Mouse (Mus musculus): ENCODE data around the gene Smco1. TPM values are rescaled to one million over a fixed set of nuclear protein-coding genes. Genes with fewer than 3 reads are reported as not detected.
"Not testable (repeated sequence)": the region's sequence is repeated elsewhere in the genome, so short reads cannot be mapped to it uniquely, and the experiment has no call there.

The Smco1 gene
- not detected in 2 replicates for total RNA-seq (2017)

DNA sequence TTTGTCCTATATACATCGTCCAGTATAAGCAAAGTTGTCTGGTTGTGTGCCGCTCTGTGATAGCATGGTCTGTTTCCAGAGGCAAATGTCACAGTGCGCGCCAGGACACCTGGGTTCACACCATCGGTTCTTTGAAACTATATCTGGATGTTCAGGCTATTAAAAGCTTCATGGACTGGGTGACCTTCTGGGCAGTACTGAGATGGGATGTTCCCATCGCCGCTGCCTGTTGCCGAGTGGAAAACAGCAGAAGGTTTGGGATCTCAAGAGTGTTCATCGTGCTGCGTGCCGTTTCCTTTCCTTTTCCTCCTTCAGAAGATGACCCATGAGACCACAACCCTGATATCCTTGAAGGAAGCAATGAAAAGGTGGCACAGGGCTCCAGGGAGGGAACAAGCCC, at the start of gene Smco1:
Smco1 (plus strand) TSS at position 178 of the 400 bp plus-strand sequence.
- no peak for ATAC-seq (ENCODE audit: extremely low read depth, insufficient number of reproducible peaks, low FRiP score, poor library complexity, severe bottlenecking)

DNA sequence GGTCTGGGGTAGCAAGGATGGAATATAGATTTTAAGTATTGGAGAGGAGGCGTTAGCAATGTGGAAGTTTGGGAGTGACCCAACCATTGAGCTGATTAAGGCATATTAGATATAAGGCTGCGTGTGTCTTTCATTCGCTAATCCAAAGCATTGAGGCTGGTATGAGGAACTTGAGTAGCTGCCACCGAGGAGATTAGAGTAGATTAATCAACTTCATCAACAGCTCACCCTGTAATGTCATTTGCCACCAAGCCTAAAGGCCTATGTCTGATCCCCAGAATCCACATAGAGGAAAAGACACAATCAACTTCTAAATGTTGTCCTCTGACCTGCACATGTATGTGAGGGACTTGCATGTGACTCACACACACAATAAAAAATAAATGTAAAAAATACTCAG, 49.5 kb upstream of the Smco1 start:
- ATAC-seq (ENCODE audit: extremely low read depth, insufficient number of reproducible peaks, low FRiP score, poor library complexity, severe bottlenecking) = no peak

DNA sequence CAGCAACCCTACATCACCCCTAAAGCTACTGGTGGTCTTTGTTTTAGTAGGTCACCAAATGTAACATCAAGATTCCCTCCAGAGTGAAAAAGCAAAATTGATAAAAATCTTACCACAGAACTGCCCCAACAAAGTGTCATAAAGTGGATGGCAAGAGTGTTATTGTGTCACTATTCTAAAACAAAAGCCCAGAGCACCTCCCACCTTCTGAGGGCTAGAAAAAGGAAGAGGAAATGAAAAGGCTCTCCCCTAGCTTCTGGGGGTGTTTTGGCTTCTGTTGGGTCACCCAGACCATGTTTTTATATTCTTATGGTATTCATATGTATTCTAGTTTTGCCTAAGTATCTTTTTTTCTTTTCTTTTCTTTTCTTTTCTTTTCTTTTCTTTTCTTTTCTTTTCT, 48.9 kb upstream of the Smco1 start:
- no peak for ATAC-seq (ENCODE audit: extremely low read depth, insufficient number of reproducible peaks, low FRiP score, poor library complexity, severe bottlenecking)

DNA sequence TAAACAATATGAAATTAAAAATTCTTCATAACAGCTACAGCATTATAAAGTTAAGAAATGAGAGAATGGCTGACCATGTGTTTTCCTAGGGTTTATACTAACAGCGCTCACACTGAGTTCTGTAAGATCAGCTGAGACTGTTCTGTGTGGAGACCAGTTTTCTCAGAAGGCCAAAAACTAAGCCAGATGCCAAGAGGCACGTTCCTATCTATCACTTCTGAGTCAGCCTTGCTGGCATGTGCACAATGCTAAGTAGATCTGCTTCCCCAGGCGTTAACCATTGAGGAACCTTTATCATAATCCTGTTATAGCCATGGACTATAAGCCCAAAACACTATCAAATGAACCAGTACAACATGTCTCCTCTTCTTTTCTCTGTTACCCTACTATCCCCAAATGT, 39.2 kb upstream of the Smco1 start:
- not testable (repeated sequence) for ATAC-seq (ENCODE audit: extremely low read depth, insufficient number of reproducible peaks, low FRiP score, poor library complexity, severe bottlenecking)

DNA sequence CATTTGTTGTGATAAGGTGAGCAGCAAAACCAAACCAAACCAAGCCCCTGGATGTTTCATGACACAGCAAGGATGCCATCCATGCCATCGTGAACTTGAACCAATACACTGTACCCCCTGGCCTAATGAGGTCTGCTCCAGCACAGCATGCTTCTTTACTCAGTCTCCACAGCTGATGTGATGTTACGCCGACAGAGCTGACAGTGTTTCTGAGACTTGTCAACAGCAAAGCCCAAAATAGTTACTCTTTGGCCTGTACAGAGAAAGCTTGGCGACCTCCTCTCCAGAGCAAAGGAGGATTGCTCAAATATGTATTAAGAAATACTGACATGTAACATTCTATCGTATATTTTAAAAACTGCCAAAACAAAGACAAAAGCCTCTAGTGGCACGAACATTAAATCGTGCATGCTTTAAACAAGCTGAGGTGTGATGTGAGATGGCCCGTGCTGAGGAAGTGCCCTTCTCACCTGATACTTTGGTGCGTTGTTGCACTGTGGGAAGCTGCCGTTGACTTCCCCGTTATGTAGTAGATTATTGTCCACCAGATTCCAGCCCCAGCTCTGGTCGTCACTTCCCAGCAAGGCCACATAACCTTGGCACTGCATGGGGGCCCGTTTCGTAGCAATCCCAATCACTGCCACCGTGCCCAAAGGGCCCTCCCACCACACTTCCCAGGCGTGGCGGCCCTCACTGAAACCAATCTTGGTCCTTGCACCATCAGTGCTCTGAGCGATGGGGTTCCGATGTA, 33.2 kb upstream of the Smco1 start:
- no peak for ATAC-seq (ENCODE audit: extremely low read depth, insufficient number of reproducible peaks, low FRiP score, poor library complexity, severe bottlenecking)

DNA sequence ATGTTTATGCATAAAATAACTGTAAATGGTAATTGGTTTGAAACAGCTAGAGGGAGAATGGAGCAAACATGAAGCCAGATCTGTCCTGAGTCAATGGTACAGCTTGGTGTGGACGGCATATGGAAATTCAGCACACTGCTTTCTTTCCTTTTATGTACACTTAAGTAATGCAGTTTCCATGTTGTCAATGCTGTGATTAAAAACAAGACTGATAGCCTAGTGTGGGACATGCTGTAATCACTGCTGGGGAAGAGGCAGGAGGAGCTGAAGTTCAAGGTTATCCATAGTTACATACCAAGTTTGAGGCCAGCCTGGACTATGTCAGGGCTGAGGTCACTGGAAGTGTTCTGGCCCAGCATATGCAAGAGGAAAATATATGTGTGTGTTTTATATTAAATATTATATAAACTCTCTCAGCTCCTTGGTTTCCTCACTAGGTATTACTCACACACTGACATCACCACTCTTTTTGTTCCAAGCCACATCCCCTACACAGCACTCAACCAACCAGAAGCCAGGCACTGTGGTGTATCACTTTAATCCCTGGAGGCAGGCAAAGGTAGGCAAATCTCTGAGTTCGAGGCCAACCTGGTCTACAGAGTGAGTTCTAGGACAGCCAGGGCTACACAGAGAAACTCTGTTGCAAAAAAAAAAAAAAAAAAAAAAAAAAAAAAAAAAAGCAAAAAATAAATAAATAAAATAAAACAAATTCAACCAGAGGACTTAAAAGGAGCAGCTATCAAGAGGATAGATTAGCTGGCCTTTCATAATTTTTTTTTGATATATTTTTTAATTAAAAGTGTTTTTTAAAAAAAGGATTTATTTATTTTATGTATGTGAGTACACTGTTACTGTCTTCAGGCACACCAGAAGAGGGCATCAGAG, 31.6 kb upstream of the Smco1 start:
- no peak for ATAC-seq (ENCODE audit: extremely low read depth, insufficient number of reproducible peaks, low FRiP score, poor library complexity, severe bottlenecking)

DNA sequence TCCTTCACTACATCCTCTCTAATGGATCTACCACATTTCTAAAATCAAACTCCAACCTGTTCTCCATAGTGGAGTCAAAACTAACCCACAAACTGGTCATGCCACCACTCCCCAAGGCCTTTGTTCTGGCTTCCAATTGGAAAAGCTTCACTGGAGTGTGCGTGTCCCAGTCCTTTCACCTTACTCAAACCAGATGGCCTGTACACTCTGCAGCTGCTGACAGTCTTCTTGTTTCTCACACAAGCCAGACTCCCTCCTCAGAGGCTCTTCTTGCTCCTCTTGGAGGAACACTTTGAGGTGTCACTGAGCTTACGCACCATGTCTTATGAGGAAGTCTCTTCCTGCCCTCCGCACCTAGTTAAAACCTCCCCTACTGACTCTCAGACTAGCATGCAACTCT, 27.4 kb upstream of the Smco1 start:
- no peak for ATAC-seq (ENCODE audit: extremely low read depth, insufficient number of reproducible peaks, low FRiP score, poor library complexity, severe bottlenecking)

DNA sequence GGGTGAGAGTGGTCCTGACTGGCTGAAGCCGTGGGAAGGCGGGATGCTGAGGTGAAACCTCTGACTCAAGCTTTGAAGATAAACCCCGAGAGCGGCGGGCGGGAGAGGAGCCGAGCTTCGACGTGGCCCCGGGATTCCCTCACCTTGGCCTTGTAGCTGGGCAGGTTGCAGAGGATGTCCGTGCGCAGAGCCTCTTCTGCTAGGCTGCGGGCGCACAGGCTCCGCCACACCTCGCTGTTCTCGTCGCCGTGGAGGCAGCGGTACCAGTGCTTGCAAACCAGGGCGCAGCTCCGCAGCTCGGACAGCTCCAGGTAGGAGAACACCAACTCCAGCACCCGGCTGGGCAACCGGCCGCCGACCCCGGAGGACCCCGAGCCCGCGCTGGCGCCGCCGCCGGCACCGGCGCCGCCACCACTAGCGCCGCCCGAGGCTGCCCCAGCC, 24.9 kb upstream of the Smco1 start:
- no peak; the same call in 1 of the 2 replicates for ATAC-seq (ENCODE audit: extremely low read depth, insufficient number of reproducible peaks, low FRiP score, poor library complexity, severe bottlenecking)

DNA sequence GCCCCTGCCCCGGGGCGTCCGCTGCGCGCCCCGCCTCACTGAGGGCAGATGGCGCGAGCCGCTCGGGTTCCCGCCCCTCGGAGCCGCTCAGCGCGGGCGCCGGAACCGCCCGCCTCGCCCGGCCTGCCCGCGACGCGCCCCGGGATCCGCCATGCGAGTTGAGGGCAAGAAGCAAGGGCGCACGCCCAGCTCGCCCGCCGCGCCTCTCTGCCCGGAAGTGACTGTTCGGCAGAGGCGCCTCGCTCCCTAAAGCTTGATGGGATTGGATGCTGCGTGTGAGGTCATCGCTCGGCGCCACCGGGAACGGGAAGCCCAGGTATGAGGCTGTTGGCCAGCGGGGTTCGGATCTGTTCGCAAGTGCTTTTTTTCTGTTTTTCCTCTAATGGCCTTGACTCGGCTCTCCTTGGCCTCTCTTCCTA, 24.3 kb upstream of the Smco1 start, which contains the start of the genes Fbxo45 and Wdr53:
Fbxo45 (minus strand) TSS at position 207 of the 419 bp plus-strand sequence.
Wdr53 (plus strand) TSS at position 276 of the 419 bp plus-strand sequence.
- peak; percentile 99 for ATAC-seq (ENCODE audit: extremely low read depth, insufficient number of reproducible peaks, low FRiP score, poor library complexity, severe bottlenecking)

DNA sequence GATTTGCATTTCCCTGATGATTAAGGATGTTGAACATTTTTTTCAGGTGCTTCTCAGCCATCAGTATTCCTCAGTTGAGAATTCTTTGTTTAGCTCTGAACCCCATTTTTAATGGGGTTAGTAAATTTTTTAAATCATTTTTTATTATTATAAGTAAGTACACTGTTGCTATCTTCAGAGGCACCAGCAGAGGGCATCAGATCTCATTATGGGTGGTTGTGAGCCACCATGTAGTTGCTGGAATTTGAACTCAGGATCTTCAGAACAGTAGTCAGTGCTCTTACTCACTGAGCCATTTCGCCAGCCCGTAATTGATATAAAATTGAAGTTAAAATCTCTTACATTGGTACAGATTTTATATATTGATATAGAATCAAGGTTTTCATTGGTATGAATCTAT, 7.0 kb upstream of the Smco1 start:
- not testable (repeated sequence) for ATAC-seq (ENCODE audit: extremely low read depth, insufficient number of reproducible peaks, low FRiP score, poor library complexity, severe bottlenecking)

DNA sequence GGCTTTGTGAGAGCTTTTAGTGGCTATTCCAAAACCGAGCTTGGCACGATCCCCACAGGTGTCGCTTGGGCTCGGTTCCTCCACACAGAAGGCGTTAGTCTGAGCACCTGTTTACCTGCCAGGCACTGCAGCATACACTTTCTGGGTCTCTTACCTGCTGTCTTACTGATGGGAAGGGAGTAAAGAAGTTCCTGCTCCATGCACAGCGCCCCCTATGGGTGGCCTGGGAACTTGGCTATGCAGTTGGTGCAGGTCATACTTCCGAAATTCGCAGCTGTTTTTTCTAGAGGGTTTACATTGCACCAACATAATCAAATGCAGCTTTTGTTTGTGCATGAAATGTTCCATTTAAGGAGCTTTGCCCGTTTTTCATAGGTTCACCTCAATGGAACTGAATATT, 2.1 kb downstream of the Smco1 start:
- ATAC-seq (ENCODE audit: extremely low read depth, insufficient number of reproducible peaks, low FRiP score, poor library complexity, severe bottlenecking) = no peak

DNA sequence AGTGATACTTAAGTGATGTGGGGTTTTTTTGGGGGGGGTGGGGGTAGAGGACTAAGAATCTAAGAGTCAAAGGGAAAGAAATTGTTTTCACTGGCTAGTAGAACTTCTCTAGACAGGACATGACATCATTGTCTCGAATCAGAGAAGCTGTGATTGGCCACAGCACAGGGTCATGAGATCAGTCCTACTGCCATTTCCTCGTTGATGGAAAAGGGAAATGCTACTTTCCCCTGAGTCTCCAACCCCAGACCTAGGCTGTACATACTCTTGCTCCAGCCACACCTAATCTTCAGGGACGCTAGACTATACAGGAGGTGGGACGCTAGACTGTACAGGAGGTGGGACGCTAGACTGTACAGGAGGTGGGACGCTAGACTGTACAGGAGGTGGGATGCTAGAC, 3.8 kb downstream of the Smco1 start:
- no peak for ATAC-seq (ENCODE audit: extremely low read depth, insufficient number of reproducible peaks, low FRiP score, poor library complexity, severe bottlenecking)

DNA sequence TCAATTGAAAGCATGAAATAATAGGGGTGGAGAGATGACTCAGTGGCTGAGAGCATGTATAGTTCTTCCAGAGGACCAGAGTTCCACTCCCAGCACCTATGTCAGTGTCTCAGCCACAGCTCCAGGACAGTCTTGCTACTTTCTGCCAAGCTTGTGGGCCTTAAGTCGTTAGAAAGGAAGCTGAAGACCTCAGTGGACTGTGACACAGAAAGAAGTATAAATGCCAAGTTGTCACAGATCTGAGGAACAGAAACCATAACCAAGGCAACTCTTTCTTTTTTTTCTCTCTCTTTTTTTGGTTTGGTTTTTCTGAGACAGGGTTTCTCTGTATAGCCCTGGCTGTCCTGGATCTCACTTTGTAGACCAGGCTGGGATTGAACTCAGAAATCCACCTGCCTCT, 4.6 kb downstream of the Smco1 start:
- ATAC-seq (ENCODE audit: extremely low read depth, insufficient number of reproducible peaks, low FRiP score, poor library complexity, severe bottlenecking) = no peak

DNA sequence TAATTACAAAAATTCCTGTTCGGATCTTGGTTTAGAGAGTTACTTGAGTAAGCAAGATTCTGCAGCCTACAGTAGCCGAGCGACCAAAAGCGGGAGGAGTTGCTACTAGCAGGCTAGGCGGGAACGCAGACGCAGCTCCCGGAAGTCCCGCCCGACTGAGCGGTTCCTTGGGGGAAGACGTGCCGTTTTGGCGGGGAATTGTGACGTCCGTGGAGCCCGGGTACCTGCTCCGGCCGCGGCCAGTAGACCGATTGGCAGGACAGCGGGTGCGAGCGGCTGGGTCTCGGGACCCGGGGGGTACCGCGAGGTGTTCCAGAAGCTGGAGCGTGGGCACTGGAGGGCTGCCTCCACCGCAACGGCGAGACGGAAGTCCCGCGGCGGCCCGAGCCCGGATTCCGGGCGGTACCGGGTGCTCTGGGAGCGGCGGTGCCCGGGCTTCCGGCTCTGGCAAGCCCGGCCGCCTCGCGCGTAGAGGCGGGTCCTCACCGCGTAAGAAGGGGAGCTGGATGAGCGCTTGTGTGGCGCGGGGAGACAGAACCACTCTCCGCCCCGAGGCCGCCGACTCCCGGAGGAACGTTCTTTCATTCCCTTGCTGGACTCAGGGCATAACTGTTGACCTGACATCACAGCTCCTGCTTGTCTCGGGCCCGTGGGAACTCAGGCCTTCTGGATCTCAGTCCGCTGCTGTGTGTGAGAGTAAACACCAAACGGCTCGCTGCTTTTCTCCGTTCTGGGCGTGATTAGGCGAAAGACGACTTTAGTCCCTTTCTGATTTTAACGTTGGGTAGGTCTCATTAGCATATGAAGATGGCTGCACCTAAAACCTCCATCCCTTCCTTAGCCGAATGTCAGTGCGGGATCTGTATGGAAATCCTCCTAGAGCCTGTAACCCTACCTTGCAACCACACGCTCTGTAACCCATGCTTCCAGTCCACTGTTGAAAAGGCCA, 6.3 kb downstream of the Smco1 start, which contains the start of gene Rnf168:
Rnf168 (plus strand) TSS at position 152 of the 949 bp plus-strand sequence.
- ATAC-seq (ENCODE audit: extremely low read depth, insufficient number of reproducible peaks, low FRiP score, poor library complexity, severe bottlenecking) = peak; percentile 66

DNA sequence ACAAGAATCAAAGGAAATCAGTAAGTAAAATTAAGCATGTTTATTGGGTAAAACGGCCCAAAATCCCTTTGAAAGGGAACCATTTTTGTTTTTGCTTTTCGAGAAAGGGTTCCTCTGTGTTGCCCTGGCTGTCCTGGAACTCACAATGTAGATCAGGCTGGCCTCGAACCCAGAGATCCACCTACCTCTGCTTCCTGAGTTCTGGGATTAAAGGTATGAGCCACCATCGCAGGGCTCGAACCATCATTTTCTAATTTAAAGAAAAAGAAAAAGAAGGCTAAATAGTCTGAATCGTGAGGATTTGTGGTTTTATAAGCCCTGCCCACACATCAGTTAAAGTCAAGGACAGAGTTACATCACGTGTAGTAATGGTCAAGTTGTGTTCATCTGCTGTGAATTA, 7.1 kb downstream of the Smco1 start:
- no peak for ATAC-seq (ENCODE audit: extremely low read depth, insufficient number of reproducible peaks, low FRiP score, poor library complexity, severe bottlenecking)

DNA sequence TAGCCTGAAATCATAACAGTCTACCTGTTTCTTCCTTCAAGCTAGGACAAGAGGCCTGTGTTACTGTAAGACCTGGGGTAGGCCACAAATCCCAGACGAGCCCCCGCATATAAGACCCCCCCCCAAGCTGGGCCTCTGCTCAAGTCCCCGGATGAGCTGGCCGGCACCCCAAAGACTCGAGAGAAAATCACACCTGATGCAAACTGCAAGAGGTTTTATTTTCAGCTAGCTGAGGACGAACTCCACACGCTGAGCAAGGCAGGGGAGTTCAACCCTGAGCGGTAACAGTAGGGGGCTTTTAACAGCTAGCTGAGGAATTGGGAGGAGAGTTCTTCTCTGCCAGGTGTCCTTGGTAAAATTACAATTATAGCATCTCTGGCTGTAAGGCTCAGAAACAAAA, 8.9 kb downstream of the Smco1 start:
- no peak for ATAC-seq (ENCODE audit: extremely low read depth, insufficient number of reproducible peaks, low FRiP score, poor library complexity, severe bottlenecking)

DNA sequence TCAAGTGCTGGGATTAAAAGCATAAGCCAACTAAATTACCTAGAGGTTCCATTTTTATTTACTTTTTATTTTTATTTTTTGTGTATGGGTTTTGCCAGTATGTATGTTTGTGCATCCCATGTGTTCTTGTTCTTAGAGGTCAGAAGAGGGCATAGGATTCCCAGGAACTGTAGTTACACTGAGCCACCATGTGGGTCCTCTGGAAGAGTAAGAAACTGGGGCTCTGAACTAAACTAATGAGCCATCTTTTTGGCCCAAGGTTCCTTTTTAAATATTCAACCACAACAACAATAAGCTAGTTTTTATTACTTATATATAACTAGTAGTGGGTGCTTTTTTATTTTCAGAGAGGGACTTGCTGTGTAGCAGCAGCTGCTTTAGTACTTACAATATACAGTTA, 11.3 kb downstream of the Smco1 start:
- ATAC-seq (ENCODE audit: extremely low read depth, insufficient number of reproducible peaks, low FRiP score, poor library complexity, severe bottlenecking) = no peak

DNA sequence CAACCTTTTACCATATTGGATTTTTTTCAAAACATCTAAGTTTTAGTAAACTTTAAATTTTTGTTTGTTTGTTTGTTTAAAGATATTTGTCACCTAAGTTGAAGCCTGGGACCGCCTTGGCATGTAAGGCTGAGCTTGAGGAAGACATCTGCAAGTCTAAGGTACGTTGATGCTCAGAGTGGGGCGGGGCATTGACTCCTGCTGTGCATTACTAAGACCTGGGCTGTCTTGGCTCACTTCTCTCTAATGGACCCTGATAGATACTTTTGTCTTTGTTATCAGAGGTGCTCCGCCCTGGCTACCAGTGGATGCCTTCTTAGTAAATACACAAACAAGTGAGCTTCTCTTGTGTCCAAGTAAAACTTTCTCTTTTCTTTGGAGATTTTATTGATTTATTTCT, 20.6 kb downstream of the Smco1 start:
- no peak for ATAC-seq (ENCODE audit: extremely low read depth, insufficient number of reproducible peaks, low FRiP score, poor library complexity, severe bottlenecking)

DNA sequence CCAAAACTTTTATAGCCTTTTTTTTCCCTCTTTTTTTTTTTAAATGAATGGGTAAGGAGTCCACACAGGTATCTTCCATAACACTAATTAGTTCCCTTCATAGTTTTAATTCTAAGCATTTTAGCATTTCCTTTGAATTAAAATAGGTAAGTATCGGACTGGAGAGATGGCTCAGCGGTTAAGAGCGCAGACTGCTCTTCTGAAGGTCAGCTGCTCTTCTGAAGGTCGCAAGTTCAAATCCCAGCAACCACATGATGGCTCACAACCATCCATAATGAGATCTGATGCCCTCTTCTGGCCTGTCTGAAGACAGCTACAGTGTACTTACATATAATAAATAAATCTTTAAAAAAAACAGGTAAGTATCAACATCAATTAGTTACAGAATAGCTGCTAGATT, 28.3 kb downstream of the Smco1 start:
- not testable (repeated sequence) for ATAC-seq (ENCODE audit: extremely low read depth, insufficient number of reproducible peaks, low FRiP score, poor library complexity, severe bottlenecking)

Measured in neutrophil, adult 5-6 weeks (primary cell).